ENCODE assay signal across 17 mouse cellular contexts in genomic region chr12:100539158-100539714, GRCm38 (mm10). TPM values are rescaled to one million over a fixed set of nuclear protein-coding genes. Genes with fewer than 3 reads are reported as not detected.
DNase-seq lines count a peak whose midpoint lies in the region; ATAC-seq and TF ChIP-seq lines count a peak whose summit lies in the region.
"Had no signal": no experiment of that assay in that cellular context is flagged by ENCODE, and none has a peak within 500 bp of the region (broad histone marks: within the 10 kb centered on the region; RNA-seq: fewer than 3 reads in every experiment).

No protein-coding gene starts in this region.

- DNase-seq in heart, adult 2 months: no peak
- DNase-seq in heart, embryonic 10.5 days (ENCODE audit: low spot score): no peak
- DNase-seq in kidney, adult 8-10 months: no peak
- DNase-seq in lung, postnatal 0 days (ENCODE audit: low spot score): no peak
- no peak for DNase-seq in lung, adult 18-20 months
- DNase-seq in naive thymus-derived CD4-positive, alpha-beta T cell, adult 2 months (ENCODE audit: low read depth): peak; percentile 36
- DNase-seq in gastrocnemius, postnatal 10 days: no peak
- DNase-seq: adrenal gland, adult 8-10 months; cerebellum, adult 2 months; right cerebral cortex, postnatal 4 days had no signal

- TF ChIP-seq POLR2A in heart, adult 2 months (IDR thresholded peaks at IDR 0.05; ENCODE audit: insufficient read depth, low read depth, low read length): no peak

- no peak for TF ChIP-seq CTCF in heart, adult 2 months (IDR thresholded peaks at IDR 0.05)
- no peak for TF ChIP-seq CTCF in lung, postnatal 0 days (IDR thresholded peaks at IDR 0.05)

- H3K9ac ChIP-seq in heart, adult 2 months (ENCODE audit: low read depth, low read length): no peak overlapping the region
- no peak overlapping the region for H3K9ac ChIP-seq in kidney, embryonic 14.5 days (ENCODE audit: low read depth, low read length)
- no peak overlapping the region for H3K9ac ChIP-seq in lung, postnatal 0 days (replicated peaks; ENCODE audit: low read depth)
- H3K9ac ChIP-seq: limb, embryonic 12.5 days; liver, embryonic 14.5 days; neural tube, embryonic 13.5 days had no signal

- H3K9me3 ChIP-seq in heart, embryonic 10.5 days: no peaks in the 10 kb centered on the region
- H3K9me3 ChIP-seq in kidney, embryonic 14.5 days (ENCODE audit: control insufficient read depth, low read length): no peaks in the 10 kb centered on the region
- H3K9me3 ChIP-seq in lung, postnatal 0 days (ENCODE audit: low read length): no peaks in the 10 kb centered on the region
- H3K9me3 ChIP-seq: G1E; limb, embryonic 12.5 days; neural tube, embryonic 13.5 days had no signal

- H3K4me2 ChIP-seq in kidney, embryonic 14.5 days (replicated peaks; ENCODE audit: low read depth, low read length): no peak overlapping the region; the same call in 1 of the 2 replicates
- H3K4me2 ChIP-seq in lung, postnatal 0 days (replicated peaks; ENCODE audit: low read depth, low read length): no peak overlapping the region
- H3K4me2 ChIP-seq: limb, embryonic 12.5 days; neural tube, embryonic 13.5 days had no signal

- peaks cover 9% of the 10 kb centered on the region for H3K4me1 ChIP-seq in heart, adult 2 months (ENCODE audit: control insufficient read depth, insufficient read depth, low read length)
- H3K4me1 ChIP-seq in heart, embryonic 10.5 days: peaks cover 22% of the 10 kb centered on the region
- peaks cover 15% of the 10 kb centered on the region for H3K4me1 ChIP-seq in kidney, embryonic 14.5 days (ENCODE audit: control insufficient read depth, insufficient read depth, low read length)
- H3K4me1 ChIP-seq in lung, postnatal 0 days (ENCODE audit: insufficient read depth, low read depth, low read length): peaks cover 8% of the 10 kb centered on the region; the same call in 1 of the 2 replicates

- no peak for ATAC-seq in kidney, embryonic 14.5 days (ENCODE audit: low FRiP score, low TSS enrichment)
- no peak for ATAC-seq in lung, postnatal 0 days
- ATAC-seq: forebrain, embryonic 14.5 days had no signal

- H3K27me3 ChIP-seq in heart, adult 2 months (ENCODE audit: control insufficient read depth, insufficient read depth, low read length): no peaks in the 10 kb centered on the region
- H3K27me3 ChIP-seq in heart, embryonic 10.5 days (ENCODE audit: insufficient read depth, poor library complexity, severe bottlenecking): no peaks in the 10 kb centered on the region
- no peaks in the 10 kb centered on the region for H3K27me3 ChIP-seq in kidney, embryonic 14.5 days (ENCODE audit: control insufficient read depth, insufficient read depth, low read length)
- H3K27me3 ChIP-seq in lung, postnatal 0 days (replicated peaks; ENCODE audit: insufficient read depth, low read length): no peaks in the 10 kb centered on the region
- H3K27me3 ChIP-seq: limb, embryonic 12.5 days; neural tube, embryonic 13.5 days had no signal

- no peak for TF ChIP-seq EP300 in heart, adult 2 months (IDR thresholded peaks at IDR 0.05; ENCODE audit: insufficient read depth, low read depth, low read length)
- TF ChIP-seq EP300 in lung, postnatal 0 days (IDR thresholded peaks at IDR 0.05): no peak

- peak overlapping the region; percentile 84 for H3K27ac ChIP-seq in heart, adult 2 months
- H3K27ac ChIP-seq in heart, embryonic 10.5 days: no peak overlapping the region
- H3K27ac ChIP-seq in kidney, embryonic 14.5 days (ENCODE audit: low read depth, low read length): peak overlapping the region; percentile 65; the same call in 1 of the 2 replicates
- H3K27ac ChIP-seq in lung, postnatal 0 days (ENCODE audit: low read length): peak overlapping the region; percentile 20
- H3K27ac ChIP-seq: layer of hippocampus, adult 2 months; limb, embryonic 12.5 days; liver, embryonic 14.5 days; neural tube, embryonic 13.5 days had no signal

- peaks cover 10% of the 10 kb centered on the region for H3K36me3 ChIP-seq in heart, adult 2 months (ENCODE audit: control insufficient read depth, insufficient read depth, low read length)
- H3K36me3 ChIP-seq in heart, embryonic 10.5 days: no peaks in the 10 kb centered on the region
- no peaks in the 10 kb centered on the region for H3K36me3 ChIP-seq in kidney, embryonic 14.5 days (ENCODE audit: control insufficient read depth, insufficient read depth, low read length)
- no peaks in the 10 kb centered on the region for H3K36me3 ChIP-seq in lung, postnatal 0 days (ENCODE audit: insufficient read depth, low read length)
- H3K36me3 ChIP-seq: limb, embryonic 12.5 days; neural tube, embryonic 13.5 days had no signal

- H3K79me2 ChIP-seq in heart, adult 2 months (replicated peaks; ENCODE audit: control insufficient read depth, insufficient read depth, low read length): no peaks in the 10 kb centered on the region

- intact Hi-C loops in heart, adult 2 months (cut with DNase I): no loop called here

- 38% methylated on average over 9 of the region's 9 CpGs for WGBS in heart, adult 2 months
- 63% methylated on average over 9 of the region's 9 CpGs for WGBS in heart, embryonic 10.5 days
- WGBS in kidney, embryonic 14.5 days: 26% methylated on average over 9 of the region's 9 CpGs
- 18% methylated on average over 9 of the region's 9 CpGs for WGBS in lung, postnatal 0 days

- H3K4me3 ChIP-seq in heart, adult 2 months: no peak overlapping the region
- no peak overlapping the region for H3K4me3 ChIP-seq in heart, embryonic 10.5 days
- no peak overlapping the region for H3K4me3 ChIP-seq in kidney, embryonic 14.5 days (ENCODE audit: low read length)
- no peak overlapping the region for H3K4me3 ChIP-seq in lung, postnatal 0 days (ENCODE audit: low read depth, low read length)
- H3K4me3 ChIP-seq: layer of hippocampus, adult 2 months; limb, embryonic 12.5 days; neural tube, embryonic 13.5 days had no signal

RNA-seq across cellular contexts. Expression of gene Ttc7b, which starts 18.6 kb away (rescaled TPM):
- total RNA-seq in heart, adult 2 months (2021): 10 to 100 TPM; 71.6 to 82.0 TPM
- polyA plus RNA-seq in heart, adult 2 months (2012; rRNA removed): 84.4 and 113 TPM in 2 replicates
- 5.9 and 6.2 TPM in 2 replicates for polyA plus RNA-seq in heart, embryonic 10.5 days (2016; fragmentation: Nextera tagmentation; extraction: Ambion mirVana)
- 6.2 and 7.6 TPM in 2 replicates for polyA plus RNA-seq in kidney, embryonic 14.5 days (2014; fragmentation: Nextera tagmentation; extraction: Ambion mirVana)
- polyA plus RNA-seq in lung, postnatal 0 days (2015; fragmentation: Nextera tagmentation; extraction: Ambion mirVana): 6.6 and 6.9 TPM in 2 replicates
- 10 to 100 TPM; 73.3 to 74.1 TPM for total RNA-seq in gastrocnemius, postnatal 10 days (2021)
